Mouse (Mus musculus) liver, postnatal 0 days (tissue): ENCODE measurements around the gene Swi5.

Source experiments
- CTCF ChIP-seq: sonication (generic); IDR thresholded peaks from 2 replicates; pipeline ENCODE4 v1.5.1; 2016; ENCODE audit warnings: antibody characterized with exemption, low read depth
- EP300 ChIP-seq: IDR thresholded peaks from 2 replicates; pipeline ENCODE4 v1.6.1; 2016; ENCODE audit warnings: antibody characterized with exemption, low read depth, mild to moderate bottlenecking

DNA sequence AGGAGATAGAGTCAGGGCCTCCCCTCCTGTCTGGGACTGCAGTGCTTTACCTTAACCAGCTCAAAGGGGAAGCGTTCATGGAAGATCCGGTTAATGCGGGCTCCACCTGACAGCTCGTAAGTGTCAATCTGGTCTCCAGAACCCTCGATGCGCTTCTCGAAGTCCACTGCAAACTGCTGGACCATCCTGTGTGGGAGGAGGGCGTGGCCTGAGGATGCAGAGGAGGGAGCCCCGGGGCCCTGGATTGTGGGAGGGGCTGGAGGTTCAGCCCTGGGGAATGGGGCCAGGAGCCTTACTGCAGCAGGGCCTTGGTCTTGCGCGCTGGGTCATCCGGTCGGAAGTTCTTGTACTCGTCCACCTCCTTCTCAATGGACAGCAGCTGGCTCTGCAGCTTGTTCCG is 48.0 kb upstream of the Swi5 start:
- TF ChIP-seq EP300 = no peak
- no peak for TF ChIP-seq CTCF
